Mouse (Mus musculus): Measurements from ENCODE around the gene Gm6525. TPM values are rescaled to one million over a fixed set of nuclear protein-coding genes. Genes with fewer than 3 reads are reported as not detected.

Gm6525 gene
- polyA plus RNA-seq, 1 experiment, result not detected

- no peak for DNase-seq (ENCODE audit: low read depth, low spot score)
- WGBS, result 89% methylated on average over 6 of the region's 6 CpGs
Measured at GRCm38 (mm10) chr3:84168943-84169342, 5.0 kb upstream of the Gm6525 start.

DNA sequence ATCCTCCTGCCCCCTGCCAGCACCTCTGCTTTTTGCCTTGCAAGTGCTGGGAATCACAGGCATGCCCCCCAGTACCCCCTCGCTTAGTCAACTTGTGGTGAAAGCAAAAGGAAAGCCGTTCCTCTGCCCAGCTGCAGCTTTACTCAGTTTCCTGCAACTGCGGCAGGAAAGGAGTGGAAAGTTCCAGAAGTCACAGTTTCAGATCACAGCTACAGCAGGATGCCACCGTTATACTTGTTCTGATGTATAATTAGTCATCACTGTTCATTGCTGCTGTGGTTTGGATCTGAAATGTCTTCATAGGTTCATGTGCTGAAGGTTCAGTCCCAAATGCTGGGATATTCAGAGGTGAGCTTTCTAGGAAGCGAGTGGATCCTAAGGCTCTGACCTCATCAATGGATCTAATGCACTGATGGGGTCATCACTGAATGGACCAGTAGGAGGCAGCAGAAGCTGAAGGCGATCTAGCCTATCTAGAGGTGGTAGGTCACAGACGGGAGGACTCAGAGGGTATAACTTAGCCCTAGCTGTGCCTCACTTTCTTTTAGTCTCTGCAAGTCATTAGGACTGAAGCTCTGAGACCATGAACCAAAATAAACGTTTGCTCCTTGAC lies 4.4 kb upstream of the Gm6525 start:
- no peak for DNase-seq (ENCODE audit: low read depth, low spot score)
- 77% methylated on average over 8 of the region's 8 CpGs for WGBS

GRCm38 (mm10) chr3:84172406-84172805 lies 1.5 kb upstream of the Gm6525 start:
- DNase-seq (ENCODE audit: low read depth, low spot score), result no peak
- 55% methylated on average over 11 of the region's 11 CpGs for WGBS

DNA sequence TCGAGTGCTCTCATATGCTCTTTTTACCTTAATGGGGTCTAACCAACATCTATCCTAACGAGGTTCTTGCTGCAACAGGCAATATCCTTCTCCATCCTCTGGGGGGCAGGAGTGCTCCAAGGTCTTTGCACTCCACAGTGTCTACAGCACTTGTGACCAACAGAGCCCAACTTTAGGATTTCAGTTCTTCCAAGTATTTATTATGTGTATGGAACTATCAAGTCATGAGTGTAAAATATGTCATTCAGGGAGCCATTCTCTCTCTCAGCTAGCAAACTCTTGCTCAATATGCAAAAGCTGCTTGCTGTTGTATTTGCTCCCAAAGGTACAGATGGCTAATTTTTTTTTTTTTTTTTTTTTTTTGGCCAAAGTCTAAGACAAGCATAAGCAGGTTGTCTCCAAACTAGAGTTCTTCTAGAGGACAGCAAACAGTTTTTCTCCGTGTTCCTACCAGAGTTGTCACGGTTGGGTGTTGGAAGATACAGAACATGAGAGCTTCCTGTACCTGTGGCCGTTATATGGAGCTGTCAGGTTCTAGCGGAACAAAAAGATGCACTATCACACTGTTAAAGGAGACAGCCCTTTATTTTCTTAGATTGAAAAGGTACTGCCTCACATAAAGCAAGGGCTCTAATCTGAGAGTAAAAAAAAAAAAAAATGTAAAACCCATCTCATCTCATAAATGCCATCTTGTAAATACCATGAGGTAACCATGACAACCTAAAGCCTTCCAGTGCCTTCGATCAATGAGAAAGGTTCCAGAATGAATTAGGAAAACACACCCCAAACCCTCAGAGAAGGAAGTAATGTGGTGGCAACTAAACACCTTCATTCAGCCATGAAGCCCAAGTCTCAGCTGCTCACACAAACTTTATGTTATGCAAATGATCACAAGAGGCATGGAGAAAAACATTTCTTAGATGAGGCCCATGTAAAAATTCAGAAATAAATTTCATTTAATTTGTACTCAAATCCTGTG lies 1.7 kb downstream of the Gm6525 start:
- 50% methylated on average over 7 of the region's 7 CpGs for WGBS
- DNase-seq (ENCODE audit: low read depth, low spot score), result no peak

DNA sequence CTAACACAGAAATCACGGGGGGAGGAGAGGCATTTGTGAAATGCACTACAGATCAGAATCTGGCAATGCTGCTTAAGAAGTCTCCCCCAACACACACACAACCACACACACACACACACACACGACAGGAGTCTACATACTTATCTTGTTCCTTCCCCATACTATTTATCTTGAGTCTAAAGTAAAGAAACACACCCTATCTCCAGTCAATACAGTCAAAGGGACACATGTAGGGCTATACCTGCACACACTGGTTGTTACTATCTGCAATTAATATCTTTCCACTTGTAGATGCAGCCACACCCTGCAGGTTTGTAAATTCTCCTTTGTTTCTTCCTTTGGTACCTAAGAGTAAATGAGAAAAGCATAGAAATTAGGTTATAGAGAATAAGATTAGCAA lies 3.9 kb downstream of the Gm6525 start:
- DNase-seq (ENCODE audit: low read depth, low spot score), result no peak
- WGBS, result 29% methylated on average over 2 of the region's 2 CpGs

DNA sequence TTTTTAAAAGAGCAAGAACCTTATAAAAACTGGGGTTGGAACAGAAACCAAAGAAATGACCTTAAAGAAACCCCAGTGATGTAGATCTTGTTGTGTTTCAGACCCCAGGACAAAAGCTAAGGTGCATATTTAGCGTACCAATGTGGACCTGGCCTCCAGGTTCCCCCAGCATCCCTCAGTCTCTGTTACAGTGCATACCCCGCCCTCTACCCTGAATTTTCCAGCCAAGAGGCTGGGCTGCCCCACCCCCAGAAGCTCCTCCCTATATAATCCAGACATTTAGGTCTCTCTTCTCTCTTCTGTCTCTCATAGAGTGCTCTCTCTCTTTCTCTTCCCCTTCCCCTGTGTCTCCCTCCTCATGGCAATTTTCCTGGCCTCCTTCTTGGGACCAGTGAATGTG lies 6.4 kb downstream of the Gm6525 start:
- no peak for DNase-seq (ENCODE audit: low read depth, low spot score)
- WGBS, result 71% methylated on average over 2 of the region's 2 CpGs

- WGBS, result 62% methylated on average over 8 of the region's 8 CpGs
- no peak for DNase-seq (ENCODE audit: low read depth, low spot score)
Measured at GRCm38 (mm10) chr3:84181102-84181501, 7.2 kb downstream of the Gm6525 start.

DNA sequence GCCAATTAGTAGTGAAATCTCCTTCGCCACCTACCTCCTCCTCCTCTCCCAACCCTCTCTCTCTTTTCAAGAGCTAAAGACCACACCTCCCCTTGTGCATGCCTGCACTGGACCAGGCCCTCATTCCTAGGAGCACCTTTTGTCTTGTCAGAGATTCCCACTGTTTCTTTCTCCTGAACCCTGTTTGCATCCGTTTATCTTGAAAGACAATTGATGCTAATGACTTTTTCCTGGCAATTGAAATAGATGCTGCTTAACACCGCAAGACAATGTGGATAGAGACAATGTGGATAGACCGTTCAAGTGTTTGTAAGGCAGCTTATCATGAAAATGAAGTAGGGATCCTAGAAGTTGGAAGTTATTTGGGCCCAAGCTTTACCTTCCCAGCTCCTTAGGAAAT lies 7.8 kb downstream of the Gm6525 start:
- DNase-seq (ENCODE audit: low read depth, low spot score), result no peak
- 87% methylated on average over 4 of the region's 4 CpGs for WGBS

GRCm38 (mm10) chr3:84189629-84190173 lies 15.8 kb downstream of the Gm6525 start:
- peak; percentile 69 for DNase-seq (ENCODE audit: low read depth, low spot score)

GRCm38 (mm10) chr3:84190513-84191061 lies 16.7 kb downstream of the Gm6525 start:
- WGBS, result 23% methylated on average over 41 of the region's 41 CpGs
- DNase-seq (ENCODE audit: low read depth, low spot score), result no peak

More at GRCm38 (mm10) chr3:84189629-84190173, 15.8 kb downstream of the Gm6525 start:
- WGBS, result 25% methylated on average over 10 of the region's 10 CpGs

GRCm38 (mm10) chr3:84191141-84191881 lies 17.4 kb downstream of the Gm6525 start:
- peak; percentile 85 for DNase-seq (ENCODE audit: low read depth, low spot score)
- 35% methylated on average over 21 of the region's 21 CpGs for WGBS

DNA sequence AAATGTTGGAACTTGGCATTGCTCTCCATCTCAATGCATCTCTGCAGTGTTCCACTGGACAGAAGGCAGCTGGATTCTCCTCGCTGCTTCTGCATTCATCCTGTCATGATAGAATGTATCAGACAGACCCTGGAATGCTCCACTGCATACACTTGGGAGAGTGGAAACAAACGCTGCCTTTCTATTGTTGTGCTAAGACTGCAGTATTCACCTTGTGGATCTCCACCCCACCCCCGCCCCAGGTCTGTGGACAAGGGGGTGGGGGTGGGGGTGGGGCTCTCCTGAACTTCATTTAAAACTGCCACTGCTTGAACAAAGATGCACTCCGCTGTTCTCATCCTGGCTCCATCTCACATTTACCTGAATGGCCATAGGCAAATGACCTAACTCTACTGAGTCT lies 20.0 kb downstream of the Gm6525 start:
- no peak for DNase-seq (ENCODE audit: low read depth, low spot score)
- WGBS, result 75% methylated on average over 4 of the region's 4 CpGs

GRCm38 (mm10) chr3:84198229-84198628 lies 24.3 kb downstream of the Gm6525 start:
- WGBS, result 97% methylated on average over 3 of the region's 3 CpGs

GRCm38 (mm10) chr3:84199516-84199915 lies 25.6 kb downstream of the Gm6525 start:
- no peak for DNase-seq (ENCODE audit: low read depth, low spot score)
- 90% methylated on average over 9 of the region's 9 CpGs for WGBS

More at GRCm38 (mm10) chr3:84198229-84198628, 24.3 kb downstream of the Gm6525 start:
- no peak for DNase-seq (ENCODE audit: low read depth, low spot score)

GRCm38 (mm10) chr3:84200559-84201420 lies 26.9 kb downstream of the Gm6525 start:
- DNase-seq (ENCODE audit: low read depth, low spot score), result no peak
- 71% methylated on average over 13 of the region's 13 CpGs for WGBS

GRCm38 (mm10) chr3:84204640-84205039 lies 30.7 kb downstream of the Gm6525 start:
- WGBS, result 82% methylated on average over 5 of the region's 5 CpGs
- DNase-seq (ENCODE audit: low read depth, low spot score), result no peak

DNA sequence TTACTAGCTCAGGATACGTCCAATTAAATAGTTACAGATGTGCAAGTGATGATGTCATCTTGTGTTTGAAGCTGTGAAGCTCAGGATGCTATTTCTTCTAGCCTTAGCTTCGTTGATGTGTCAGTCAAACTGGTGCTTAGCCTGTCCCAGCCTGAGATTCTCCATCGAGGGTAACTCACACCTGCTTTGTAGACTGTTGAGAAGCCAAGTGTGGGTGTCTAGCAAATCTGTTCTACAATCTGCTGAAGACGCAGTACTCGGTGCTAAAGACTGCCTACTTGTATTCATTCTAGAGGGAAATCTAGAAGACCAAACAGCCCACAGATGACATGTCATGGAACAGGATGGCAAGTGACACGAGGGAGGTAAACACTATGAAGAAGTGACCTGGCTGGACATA lies 31.7 kb downstream of the Gm6525 start:
- 83% methylated on average over 6 of the region's 6 CpGs for WGBS
- DNase-seq (ENCODE audit: low read depth, low spot score), result no peak

GRCm38 (mm10) chr3:84206106-84206505 lies 32.2 kb downstream of the Gm6525 start:
- no peak for DNase-seq (ENCODE audit: low read depth, low spot score)
- 93% methylated on average over 3 of the region's 3 CpGs for WGBS

DNA sequence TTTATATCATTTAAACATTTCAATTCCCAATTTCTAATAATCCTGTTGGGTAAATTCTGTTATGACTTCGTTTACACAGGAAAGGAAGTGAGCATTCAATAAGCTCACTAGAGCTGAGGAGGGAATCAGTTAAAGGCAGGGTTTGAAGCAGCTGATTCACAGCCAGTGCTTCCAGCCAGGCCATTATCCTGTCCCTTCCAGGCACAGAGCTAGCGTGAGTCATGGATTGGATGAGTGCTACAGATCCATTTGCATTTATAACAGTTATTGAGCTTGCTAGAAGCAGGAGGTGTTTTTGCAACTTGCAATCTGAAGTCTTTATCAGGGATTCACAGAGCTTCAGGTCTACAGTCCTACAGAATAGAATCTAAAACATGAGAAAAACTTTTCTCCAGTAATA lies 33.5 kb downstream of the Gm6525 start:
- WGBS, result 40% methylated on average over 2 of the region's 2 CpGs
- DNase-seq (ENCODE audit: low read depth, low spot score), result no peak
